Mouse (Mus musculus): ENCODE data around the gene Asic2.

- TF ChIP-seq POLR2A (IDR thresholded peaks at IDR 0.05; ENCODE audit: borderline replicate concordance, extremely low read depth, insufficient read depth, insufficient read length, poor library complexity, severe bottlenecking) (no peak), CTCF (IDR thresholded peaks at IDR 0.05; ENCODE audit: borderline replicate concordance, extremely low read depth, insufficient read depth, insufficient read length) (no peak)
These were observed 816.8 kb downstream of the Asic2 start for GRCm38 (mm10) chr11:81151286-81152020.

All from brain, embryonic 14.5 days (tissue).